Mouse (Mus musculus): ENCODE data around the gene Copz1. TPM values are rescaled to one million over a fixed set of nuclear protein-coding genes. Genes with fewer than 3 reads are reported as not detected.

Gene Copz1
- polyA plus RNA-seq (2015; fragmentation: Nextera tagmentation; extraction: Ambion mirVana): 248 and 253 TPM in 2 replicates

GRCm38 (mm10) chr15:103272419-103273279 lies at the start of gene Copz1:
Copz1 (plus strand) TSS chr15:103272714.
- ATAC-seq: peak; percentile 99
- TF ChIP-seq CTCF (IDR thresholded peaks at IDR 0.05; ENCODE audit: low read depth): peak; percentile 62
- peak within 1 kb of the TSS; percentile 80 for H3K9ac ChIP-seq (ENCODE audit: low read depth, low read length)
- H3K4me2 ChIP-seq (replicated peaks; ENCODE audit: low read depth): peak within 1 kb of the TSS; percentile 70
- no peaks in the 10 kb centered on the region for H3K36me3 ChIP-seq (ENCODE audit: control insufficient read depth, insufficient read depth)
- H3K4me1 ChIP-seq (replicated peaks; ENCODE audit: control insufficient read depth, insufficient read depth, low read length): no peaks in the 10 kb centered on the region; the same call in none of the 2 replicates
- peak within 1 kb of the TSS; percentile 69; the same call in 1 of the 2 replicates for H3K27ac ChIP-seq (ENCODE audit: low read depth, low read length)
- H3K27me3 ChIP-seq (replicated peaks; ENCODE audit: control insufficient read depth, insufficient read depth, low read length): no peaks in the 10 kb centered on the region
- H3K9me3 ChIP-seq (ENCODE audit: control insufficient read depth): no peaks in the 10 kb centered on the region
- WGBS: under 1% methylated on average over 38 of the region's 38 CpGs
- H3K4me3 ChIP-seq (ENCODE audit: low read depth, low read length): peak within 1 kb of the TSS; percentile 87

- peak; percentile 16; the same call in 1 of the 2 replicates for TF ChIP-seq CTCF (IDR thresholded peaks at IDR 0.05; ENCODE audit: low read depth)
- H3K27me3 ChIP-seq (replicated peaks; ENCODE audit: control insufficient read depth, insufficient read depth, low read length): no peaks in the 10 kb centered on the region
- ATAC-seq: no peak
- no peak overlapping the region for H3K4me2 ChIP-seq (replicated peaks; ENCODE audit: low read depth)
- H3K4me3 ChIP-seq (ENCODE audit: low read depth, low read length): no peak overlapping the region
- no peaks in the 10 kb centered on the region for H3K9me3 ChIP-seq (ENCODE audit: control insufficient read depth)
- H3K9ac ChIP-seq (ENCODE audit: low read depth, low read length): no peak overlapping the region
- no peaks in the 10 kb centered on the region for H3K4me1 ChIP-seq (replicated peaks; ENCODE audit: control insufficient read depth, insufficient read depth, low read length)
- no peaks in the 10 kb centered on the region for H3K36me3 ChIP-seq (ENCODE audit: control insufficient read depth, insufficient read depth)
- no peak overlapping the region for H3K27ac ChIP-seq (ENCODE audit: low read depth, low read length)
- WGBS: 80% methylated on average over 2 of the region's 2 CpGs
Measured at GRCm38 (mm10) chr15:103224161-103224560, 48.4 kb upstream of the Copz1 start.

- no peaks in the 10 kb centered on the region for H3K9me3 ChIP-seq (ENCODE audit: control insufficient read depth)
- ATAC-seq: no peak
- no peaks in the 10 kb centered on the region for H3K4me1 ChIP-seq (replicated peaks; ENCODE audit: control insufficient read depth, insufficient read depth, low read length)
- no peak for TF ChIP-seq CTCF (IDR thresholded peaks at IDR 0.05; ENCODE audit: low read depth)
- no peak overlapping the region for H3K4me2 ChIP-seq (replicated peaks; ENCODE audit: low read depth)
- 67% methylated on average over 3 of the region's 3 CpGs for WGBS
- no peak overlapping the region for H3K4me3 ChIP-seq (ENCODE audit: low read depth, low read length)
- no peak overlapping the region for H3K9ac ChIP-seq (ENCODE audit: low read depth, low read length)
- H3K27me3 ChIP-seq (replicated peaks; ENCODE audit: control insufficient read depth, insufficient read depth, low read length): no peaks in the 10 kb centered on the region
- no peak overlapping the region for H3K27ac ChIP-seq (ENCODE audit: low read depth, low read length)
- no peaks in the 10 kb centered on the region for H3K36me3 ChIP-seq (ENCODE audit: control insufficient read depth, insufficient read depth)
Measured at GRCm38 (mm10) chr15:103227022-103227421, 45.5 kb upstream of the Copz1 start.

- no peak for ATAC-seq
- no peak for TF ChIP-seq CTCF (IDR thresholded peaks at IDR 0.05; ENCODE audit: low read depth)
- Histone ChIP-seq H3K36me3 (ENCODE audit: control insufficient read depth, insufficient read depth) (no peaks in the 10 kb centered on the region), H3K4me3 (ENCODE audit: low read depth, low read length) (no peak overlapping the region), H3K9ac (ENCODE audit: low read depth, low read length) (no peak overlapping the region), H3K4me1 (replicated peaks; ENCODE audit: control insufficient read depth, insufficient read depth, low read length) (no peaks in the 10 kb centered on the region), H3K9me3 (ENCODE audit: control insufficient read depth) (no peaks in the 10 kb centered on the region), H3K27me3 (replicated peaks; ENCODE audit: control insufficient read depth, insufficient read depth, low read length) (no peaks in the 10 kb centered on the region), H3K4me2 (replicated peaks; ENCODE audit: low read depth) (no peak overlapping the region), H3K27ac (ENCODE audit: low read depth, low read length) (0 out of 2 replicates have a peak overlapping the region, but pooled peaks have one; percentile 0)
- WGBS: 42% methylated on average over 2 of the region's 2 CpGs
Measured at GRCm38 (mm10) chr15:103227572-103227971, 44.9 kb upstream of the Copz1 start.

- no peak overlapping the region for H3K4me2 ChIP-seq (replicated peaks; ENCODE audit: low read depth)
- H3K27me3 ChIP-seq (replicated peaks; ENCODE audit: control insufficient read depth, insufficient read depth, low read length): no peaks in the 10 kb centered on the region
- WGBS: 59% methylated on average over 2 of the region's 2 CpGs
- no peak overlapping the region for H3K4me3 ChIP-seq (ENCODE audit: low read depth, low read length)
- no peak for TF ChIP-seq CTCF (IDR thresholded peaks at IDR 0.05; ENCODE audit: low read depth)
- H3K36me3 ChIP-seq (ENCODE audit: control insufficient read depth, insufficient read depth): no peaks in the 10 kb centered on the region
- H3K9ac ChIP-seq (ENCODE audit: low read depth, low read length): no peak overlapping the region
- no peak for ATAC-seq
- no peaks in the 10 kb centered on the region for H3K9me3 ChIP-seq (ENCODE audit: control insufficient read depth)
- H3K27ac ChIP-seq (ENCODE audit: low read depth, low read length): no peak overlapping the region
- no peaks in the 10 kb centered on the region for H3K4me1 ChIP-seq (replicated peaks; ENCODE audit: control insufficient read depth, insufficient read depth, low read length)
Measured at GRCm38 (mm10) chr15:103228904-103229303, 43.6 kb upstream of the Copz1 start.

- WGBS: 63% methylated on average over 2 of the region's 2 CpGs
- Histone ChIP-seq H3K4me1 (replicated peaks; ENCODE audit: control insufficient read depth, insufficient read depth, low read length) (no peaks in the 10 kb centered on the region), H3K9me3 (ENCODE audit: control insufficient read depth) (no peaks in the 10 kb centered on the region), H3K27ac (ENCODE audit: low read depth, low read length) (no peak overlapping the region; the same call in 1 of the 2 replicates), H3K4me2 (replicated peaks; ENCODE audit: low read depth) (no peak overlapping the region), H3K9ac (ENCODE audit: low read depth, low read length) (no peak overlapping the region), H3K27me3 (replicated peaks; ENCODE audit: control insufficient read depth, insufficient read depth, low read length) (no peaks in the 10 kb centered on the region), H3K4me3 (ENCODE audit: low read depth, low read length) (no peak overlapping the region), H3K36me3 (ENCODE audit: control insufficient read depth, insufficient read depth) (no peaks in the 10 kb centered on the region)
- no peak for ATAC-seq
- TF ChIP-seq CTCF (IDR thresholded peaks at IDR 0.05; ENCODE audit: low read depth): no peak
Measured at GRCm38 (mm10) chr15:103233119-103233518, 39.4 kb upstream of the Copz1 start.
